Mouse (Mus musculus) B cell, adult 62 days (primary cell): ENCODE results near the gene Klhl20. TPM values are rescaled to one million over a fixed set of nuclear protein-coding genes. Genes with fewer than 3 reads are reported as not detected.

Experiments
- total RNA-seq: library from RNA; stranded (reverse); gene quantifications from 4 replicates; pipeline ENCODE4 v1.2.4, GENCODE M21; 2023

Klhl20 gene
- 21.8 to 25.5 TPM (median 25.4 TPM) in 4 replicates for total RNA-seq

GRCm38 (mm10) chr1:161130726-161131664 lies at the start of gene Klhl20:
Gene Klhl20, minus strand, starts transcription at chr1:161131511.

GRCm38 (mm10) chr1:161159214-161159613 lies 27.9 kb upstream of the Klhl20 start, which contains the start of gene Tex50:
Gene Tex50, minus strand, starts transcription at chr1:161159314.

GRCm38 (mm10) chr1:161142531-161143159 lies 11.3 kb upstream of the Klhl20 start, which contains the start of gene Ankrd45:
Gene Ankrd45, plus strand, starts transcription at chr1:161142691.

GRCm38 (mm10) chr1:161070352-161071271 lies 60.7 kb downstream of the Klhl20 start, which contains the start of the genes Dars2 and Cenpl:
Gene Dars2, minus strand, starts transcription at chr1:161070658.
Gene Cenpl, plus strand, starts transcription at chr1:161070713.

Other genes with a start within 250 kb of the Klhl20 start
- 65.4 to 73.5 TPM (median 71.0 TPM) in 4 replicates for gene Rc3h1, start 225.1 kb downstream of the Klhl20 start, total RNA-seq
- gene Serpinc1, start 152.9 kb downstream of the Klhl20 start, total RNA-seq = 2.4 to 5.3 TPM (median 3.5 TPM) in 4 replicates
- 41.8 to 48.1 TPM (median 46.4 TPM) in 4 replicates for gene Zbtb37, start 96.7 kb downstream of the Klhl20 start, total RNA-seq
- 10.6 to 16.9 TPM (median 14.4 TPM) in 4 replicates for gene Dars2, start 60.9 kb downstream of the Klhl20 start, total RNA-seq
- 6.0 to 7.6 TPM (median 6.9 TPM) in 4 replicates for gene Cenpl, start 60.8 kb downstream of the Klhl20 start, total RNA-seq
- not detected in 4 replicates for gene Ankrd45, start 11.2 kb upstream of the Klhl20 start, total RNA-seq
- not detected in 4 replicates for gene Tex50, start 27.8 kb upstream of the Klhl20 start, total RNA-seq
- gene Prdx6, start 119.7 kb upstream of the Klhl20 start, total RNA-seq = 106 to 122 TPM (median 109 TPM) in 4 replicates